Mouse (Mus musculus) embryonic facial prominence, embryonic 15.5 days (tissue): ENCODE measurements around the gene Dnah5. TPM values are rescaled to one million over a fixed set of nuclear protein-coding genes. Genes with fewer than 3 reads are reported as not detected.

ENCODE experiments used
- ATAC-seq: fragments of 200-750 bp; cut with Nextera tagmentation; 2 replicates; pipeline ENCODE4 v1.8.0; 2017; ENCODE audit warnings: low read depth, moderate TSS enrichment; ENCODE audit not compliant: insufficient number of reproducible peaks, low FRiP score, low TSS enrichment
- H3K27ac ChIP-seq: fragments of 300-500 bp; sonication (generic); replicated peaks from 2 replicates; pipeline ENCODE4 v1.5.1; 2015; ENCODE audit warnings: mild to moderate bottlenecking, inconsistent platforms
- H3K27me3 ChIP-seq: fragments of 300-500 bp; sonication (generic); 2 replicates; pipeline ENCODE4 v1.6.1; 2015; ENCODE audit warnings: inconsistent platforms
- H3K36me3 ChIP-seq: fragments of 300-500 bp; sonication (generic); 2 replicates; pipeline ENCODE4 v1.6.1; 2015; ENCODE audit warnings: mild to moderate bottlenecking, inconsistent platforms
- H3K4me1 ChIP-seq: fragments of 300-500 bp; sonication (generic); 2 replicates; pipeline ENCODE4 v1.6.1; 2015; ENCODE audit warnings: inconsistent platforms
- H3K4me2 ChIP-seq: fragments of 300-500 bp; sonication (generic); replicated peaks from 2 replicates; pipeline ENCODE4 v1.6.1; 2015; ENCODE audit warnings: mild to moderate bottlenecking, inconsistent platforms
- H3K4me3 ChIP-seq: fragments of 300-500 bp; sonication (generic); replicated peaks from 2 replicates; pipeline ENCODE4 v1.5.1; 2015; ENCODE audit warnings: mild to moderate bottlenecking, inconsistent platforms
- H3K9ac ChIP-seq: fragments of 300-500 bp; sonication (generic); 2 replicates; pipeline ENCODE4 v1.6.1; 2015; ENCODE audit warnings: inconsistent platforms
- H3K9me3 ChIP-seq: fragments of 300-500 bp; sonication (generic); replicated peaks from 2 replicates; pipeline ENCODE4 v1.6.1; 2016; ENCODE audit warnings: inconsistent platforms
- WGBS: fragments of 180-500 bp; shearing (Covaris S2); methylation state at CpG from one replicate; pipeline ENCODE4 v1.1.7; 2015; 5-methylcytosine and 5-hydroxymethylcytosine counted together
- polyA plus RNA-seq: library from polyadenylated mRNA; unstranded; fragments of >200 nt; fragmentation: Nextera tagmentation; extraction: Ambion mirVana; gene quantifications from 2 replicates; pipeline ENCODE4 v1.2.1, GENCODE M21; 2015

Dnah5 gene
- polyA plus RNA-seq, 1 experiment from 2014 or later: 1.0 TPM

DNA sequence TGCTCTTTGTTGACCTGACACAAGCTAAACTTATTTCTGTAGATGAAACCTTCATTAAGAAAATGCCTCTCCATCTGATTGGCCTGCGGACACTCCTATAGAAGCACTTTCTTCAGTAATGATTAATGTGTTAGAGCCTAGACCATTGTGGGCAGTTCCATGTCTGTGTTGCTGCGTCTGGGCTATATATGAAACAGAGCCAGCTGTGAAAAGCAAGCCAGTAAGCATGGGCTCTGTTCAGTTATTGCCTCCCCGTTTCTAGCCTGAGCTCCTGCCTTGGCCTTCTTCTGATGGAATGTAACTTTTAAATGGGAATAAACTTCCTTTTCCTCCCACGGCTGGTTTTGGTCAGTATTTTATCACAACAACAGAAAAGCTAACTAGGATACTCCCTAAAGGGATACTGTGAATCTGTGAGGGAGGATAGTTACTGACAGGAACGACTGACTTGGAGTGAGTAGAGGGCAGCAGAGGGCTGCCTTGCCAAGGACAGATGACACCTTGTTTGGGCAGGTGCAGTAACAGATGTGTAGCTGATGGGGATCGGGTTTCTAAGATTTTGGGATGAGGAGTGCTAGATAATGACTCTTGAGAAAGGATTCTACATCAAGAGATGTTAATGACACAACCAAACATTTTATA lies 270.3 kb downstream of the Dnah5 start:
- no peaks in the 10 kb centered on the region for H3K36me3 ChIP-seq
- WGBS: 61% methylated on average over 6 of the region's 6 CpGs
- no peaks in the 10 kb centered on the region for H3K4me1 ChIP-seq

GRCm38 (mm10) chr15:28502820-28503219 lies 299.3 kb downstream of the Dnah5 start:
- 42% methylated on average over 4 of the region's 4 CpGs for WGBS
- H3K4me2 ChIP-seq: no peak overlapping the region
- no peak for ATAC-seq

More for the DNA sequence above, 270.3 kb downstream of the Dnah5 start:
- Histone ChIP-seq H3K27me3 (no peaks in the 10 kb centered on the region), H3K9me3 (no peaks in the 10 kb centered on the region), H3K4me2 (no peak overlapping the region), H3K9ac (no peak overlapping the region), H3K4me3 (no peak overlapping the region), H3K27ac (no peak overlapping the region)
- ATAC-seq: no peak

GRCm38 (mm10) chr15:28515176-28515575 lies 311.6 kb downstream of the Dnah5 start:
- WGBS: 70% methylated on average over 4 of the region's 4 CpGs
- no peak overlapping the region for H3K9ac ChIP-seq
- no peak overlapping the region for H3K4me2 ChIP-seq
- H3K4me1 ChIP-seq: no peaks in the 10 kb centered on the region
- no peaks in the 10 kb centered on the region for H3K27me3 ChIP-seq
- H3K27ac ChIP-seq: no peak overlapping the region
- H3K9me3 ChIP-seq: no peaks in the 10 kb centered on the region
- H3K4me3 ChIP-seq: no peak overlapping the region
- ATAC-seq: no peak
- no peaks in the 10 kb centered on the region for H3K36me3 ChIP-seq

More at GRCm38 (mm10) chr15:28502820-28503219, 299.3 kb downstream of the Dnah5 start:
- Histone ChIP-seq H3K36me3 (no peaks in the 10 kb centered on the region), H3K9me3 (no peaks in the 10 kb centered on the region), H3K4me1 (no peaks in the 10 kb centered on the region), H3K27me3 (no peaks in the 10 kb centered on the region), H3K9ac (no peak overlapping the region), H3K4me3 (no peak overlapping the region), H3K27ac (no peak overlapping the region)

Other genes with a start within 250 kb of the Dnah5 start
- gene Trio, start 177.9 kb upstream of the Dnah5 start, polyA plus RNA-seq: 45.3 and 54.5 TPM in 2 replicates